Mouse (Mus musculus) stomach, postnatal 0 days (tissue): ENCODE results near the gene Egflam.

Source experiments
- CTCF ChIP-seq: IDR thresholded peaks from 2 replicates; pipeline ENCODE4 v1.5.1; 2016; ENCODE audit warnings: antibody characterized with exemption, low read depth, mild to moderate bottlenecking, moderate library complexity
- EP300 ChIP-seq: optimal IDR thresholded peaks from 2 replicates; pipeline ENCODE3; 2016; ENCODE audit warnings: antibody characterized with exemption

DNA sequence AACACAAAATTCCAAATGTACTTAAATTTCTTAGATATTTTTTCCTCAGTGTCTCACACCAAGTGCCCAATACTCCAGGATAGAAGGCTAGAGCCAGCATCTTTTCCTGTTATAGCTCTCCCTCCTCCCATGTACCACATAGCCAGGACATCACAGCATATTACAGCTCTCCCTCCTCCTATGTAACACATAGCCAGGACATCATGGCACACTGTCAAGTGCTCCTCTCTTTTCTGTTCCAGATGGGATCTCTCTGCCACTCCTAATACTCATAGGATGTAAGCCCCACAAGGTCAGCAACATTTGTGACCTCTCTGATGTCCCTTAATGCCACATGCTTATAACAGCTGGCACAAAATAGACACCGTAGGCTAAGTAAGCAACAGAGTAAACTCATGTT lies 65.3 kb downstream of the Egflam start:
- TF ChIP-seq CTCF, result no peak
- TF ChIP-seq EP300, result no peak
